In the genomic region with DNA sequence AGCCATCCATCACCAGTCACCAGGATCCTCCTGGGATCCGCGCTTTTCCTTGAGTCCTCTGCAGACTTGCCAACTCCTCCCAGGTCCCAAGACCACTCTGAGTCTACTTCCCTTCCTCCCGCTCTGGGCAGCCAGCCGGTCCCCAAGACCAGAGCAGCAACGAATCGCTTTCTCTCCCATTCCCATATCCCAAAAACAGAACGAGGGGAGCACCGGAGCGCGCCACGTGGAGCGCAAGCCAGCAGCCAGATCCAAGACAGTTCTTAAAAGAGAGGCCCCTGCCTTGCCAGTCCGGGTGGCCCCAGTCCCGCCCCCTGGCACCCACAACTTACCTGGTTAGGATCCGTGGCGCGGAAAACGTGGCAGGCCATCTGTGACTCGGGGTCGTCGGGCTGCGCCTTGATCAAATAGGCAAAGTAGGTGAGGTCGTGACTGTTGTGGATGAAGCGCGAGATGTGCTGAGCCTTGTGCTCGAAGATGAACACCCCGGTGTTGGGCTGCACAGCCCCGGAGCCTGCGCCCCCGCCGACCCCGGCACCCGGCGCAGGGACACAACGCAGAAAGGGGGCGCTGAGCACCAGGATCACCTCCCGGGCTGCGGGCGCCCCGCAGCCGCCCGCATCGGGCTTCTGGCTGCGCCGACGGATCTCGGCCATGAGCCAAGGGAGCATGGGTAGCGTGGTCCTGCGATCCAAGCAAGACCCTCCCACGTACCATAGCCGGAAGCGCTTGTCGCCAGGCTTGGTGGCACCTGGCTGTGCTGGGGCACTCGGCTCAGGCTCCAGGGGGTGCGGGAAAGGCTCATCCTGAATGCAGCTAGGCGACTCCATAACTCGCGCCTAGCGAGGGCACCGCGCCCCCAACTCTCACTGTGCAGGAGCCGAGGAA, we compare ENCODE assay signal across 9 mouse cellular contexts. TPM values are rescaled to one million over a fixed set of nuclear protein-coding genes. Genes with fewer than 3 reads are reported as not detected.
DNase-seq lines count a peak whose midpoint lies in the region; ATAC-seq lines count a peak whose summit lies in the region.
"Had no signal": no experiment of that assay in that cellular context is flagged by ENCODE, and none has a peak within 500 bp of the region (broad histone marks: within the 10 kb centered on the region; RNA-seq: fewer than 3 reads in every experiment).

No protein-coding gene starts in this region.

- 0 out of 2 replicates have a peak, but pooled peaks cover 9% of the 10 kb centered on the region for H3K27me3 ChIP-seq in hindbrain, embryonic 13.5 days
- H3K27me3 ChIP-seq in midbrain, embryonic 10.5 days (ENCODE audit: low read depth, poor library complexity, severe bottlenecking), result peaks cover 23% of the 10 kb centered on the region

- peak overlapping the region; percentile 81 for H3K9ac ChIP-seq in hindbrain, embryonic 13.5 days

- peak; percentile 9 for DNase-seq in layer of hippocampus, adult 11-12 months (ENCODE audit: low spot score)
- DNase-seq in layer of hippocampus, adult 9-10 months (ENCODE audit: low spot score), result no peak
- DNase-seq in cerebellum, adult 9-11 months, result peak; percentile 74
- DNase-seq in frontal cortex, postnatal 10 days (ENCODE audit: low spot score in 2 of 2), result peak; percentile 12 to 20
- peak; percentile 20 to 38 for DNase-seq in left cerebral cortex, postnatal 25 days (ENCODE audit: low spot score in 2 of 2)
- peak; percentile 63 for DNase-seq in midbrain, embryonic 10.5 days (ENCODE audit: low spot score)
- peak; percentile 23 for DNase-seq in right cerebral cortex, postnatal 4 days

- H3K4me2 ChIP-seq in hindbrain, embryonic 13.5 days, result peak overlapping the region; percentile 98

- under 1% methylated on average over 61 of the region's 62 CpGs for WGBS in hindbrain, embryonic 13.5 days
- WGBS in midbrain, embryonic 10.5 days, result under 1% methylated on average over 62 of the region's 62 CpGs

- H3K27ac ChIP-seq in hindbrain, embryonic 13.5 days, result peak overlapping the region; percentile 72; the same call in 1 of the 2 replicates
- H3K27ac ChIP-seq in midbrain, embryonic 10.5 days (replicated peaks), result peak overlapping the region; percentile 81

- H3K4me1 ChIP-seq in hindbrain, embryonic 13.5 days (replicated peaks), result peaks cover 11% of the 10 kb centered on the region
- H3K4me1 ChIP-seq in midbrain, embryonic 10.5 days, result peaks cover 24% of the 10 kb centered on the region

- no peaks in the 10 kb centered on the region for H3K9me3 ChIP-seq in hindbrain, embryonic 13.5 days
- H3K9me3 ChIP-seq in midbrain, embryonic 10.5 days (replicated peaks), result no peaks in the 10 kb centered on the region

- intact Hi-C loops in left cerebral cortex, postnatal 25 days (cut with DNase I), result loop anchor here (2.0 kb wide), 1 partner anchor 91 kb away; no protein-coding TSS in a partner anchor

- no peaks in the 10 kb centered on the region for H3K36me3 ChIP-seq in hindbrain, embryonic 13.5 days
- H3K36me3 ChIP-seq in midbrain, embryonic 10.5 days, result no peaks in the 10 kb centered on the region

- ATAC-seq in hindbrain, embryonic 13.5 days (ENCODE audit: low FRiP score), result peak; percentile 79

- H3K4me3 ChIP-seq in hindbrain, embryonic 13.5 days, result peak overlapping the region; percentile 84
- H3K4me3 ChIP-seq in midbrain, embryonic 10.5 days, result peak overlapping the region; percentile 78

RNA-seq across cellular contexts. Expression of a gene that starts 1.1 kb away (rescaled TPM):
- 6.2 and 6.5 TPM in 2 replicates for polyA plus RNA-seq in hindbrain, embryonic 13.5 days (2015; fragmentation: Nextera tagmentation; extraction: Ambion mirVana)
- 10 to 100 TPM in 1 of 2 experiments, 1 to 10 TPM in 1; 7.2 to 10.4 TPM for total RNA-seq in left cerebral cortex, postnatal 25 days (2021)
- 4.8 and 4.9 TPM in 2 replicates for polyA plus RNA-seq in midbrain, embryonic 10.5 days (2016; fragmentation: Nextera tagmentation; extraction: Ambion mirVana)
- total RNA-seq: MEL had no signal

RNA-seq across cellular contexts. Expression of a gene that starts 32.6 kb away (rescaled TPM):
- polyA plus RNA-seq in hindbrain, embryonic 13.5 days (2015; fragmentation: Nextera tagmentation; extraction: Ambion mirVana), result 93.0 and 102 TPM in 2 replicates
- total RNA-seq in left cerebral cortex, postnatal 25 days (2021), result 10 to 100 TPM; 62.6 to 65.7 TPM
- 113 TPM in 2 replicates for polyA plus RNA-seq in midbrain, embryonic 10.5 days (2016; fragmentation: Nextera tagmentation; extraction: Ambion mirVana)

RNA-seq across cellular contexts. Expression of a gene that starts 45.9 kb away (rescaled TPM):
- polyA plus RNA-seq in hindbrain, embryonic 13.5 days (2015; fragmentation: Nextera tagmentation; extraction: Ambion mirVana), result 265 and 268 TPM in 2 replicates
- total RNA-seq in left cerebral cortex, postnatal 25 days (2021), result 10 to 100 TPM; 44.6 to 49.1 TPM
- 158 and 170 TPM in 2 replicates for polyA plus RNA-seq in midbrain, embryonic 10.5 days (2016; fragmentation: Nextera tagmentation; extraction: Ambion mirVana)
